Mouse (Mus musculus) heart, adult 2 months (tissue): ENCODE data around the gene Runx2.

Experiments used
- CTCF ChIP-seq: fragments of 200-600 bp; IDR thresholded peaks from 2 replicates; pipeline ENCODE4 v1.8.1; 2022; ENCODE audit warnings: antibody characterized with exemption, mild to moderate bottlenecking, moderate library complexity
- POLR2A ChIP-seq: fragments of 200-500 bp; IDR thresholded peaks from 2 replicates; pipeline ENCODE4 v1.6.1; 2011; ENCODE audit warnings: mild to moderate bottlenecking, low read depth, low read length, control low read depth; ENCODE audit not compliant: insufficient read depth

- TF ChIP-seq POLR2A (no peak), CTCF (no peak)
Observed at GRCm38 (mm10) chr17:44612002-44612401, 202.6 kb downstream of the Runx2 start.
